Mouse (Mus musculus): ENCODE results near the gene Sec24b.

The Sec24b gene

DNA sequence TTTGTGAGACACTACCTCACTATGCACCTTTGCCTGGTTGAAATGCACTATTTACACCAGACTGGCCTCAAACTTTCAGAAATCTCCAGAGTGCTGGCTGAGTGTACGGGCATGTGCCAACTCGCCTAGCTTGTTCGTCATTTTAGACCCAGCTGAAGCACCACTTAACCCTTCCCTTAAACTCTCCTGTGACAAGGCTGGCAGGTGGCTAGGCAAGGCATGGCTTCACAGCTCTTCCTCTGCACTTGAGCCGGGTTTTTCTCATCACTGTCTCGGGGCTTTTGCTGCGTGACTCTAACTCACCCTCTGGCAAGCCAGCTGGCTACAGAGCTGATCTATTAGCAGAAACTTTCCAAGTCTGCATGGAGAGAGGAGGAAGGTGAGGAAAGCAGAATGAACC is 6.8 kb downstream of the Sec24b start:
- DNase-seq: no peak

DNA sequence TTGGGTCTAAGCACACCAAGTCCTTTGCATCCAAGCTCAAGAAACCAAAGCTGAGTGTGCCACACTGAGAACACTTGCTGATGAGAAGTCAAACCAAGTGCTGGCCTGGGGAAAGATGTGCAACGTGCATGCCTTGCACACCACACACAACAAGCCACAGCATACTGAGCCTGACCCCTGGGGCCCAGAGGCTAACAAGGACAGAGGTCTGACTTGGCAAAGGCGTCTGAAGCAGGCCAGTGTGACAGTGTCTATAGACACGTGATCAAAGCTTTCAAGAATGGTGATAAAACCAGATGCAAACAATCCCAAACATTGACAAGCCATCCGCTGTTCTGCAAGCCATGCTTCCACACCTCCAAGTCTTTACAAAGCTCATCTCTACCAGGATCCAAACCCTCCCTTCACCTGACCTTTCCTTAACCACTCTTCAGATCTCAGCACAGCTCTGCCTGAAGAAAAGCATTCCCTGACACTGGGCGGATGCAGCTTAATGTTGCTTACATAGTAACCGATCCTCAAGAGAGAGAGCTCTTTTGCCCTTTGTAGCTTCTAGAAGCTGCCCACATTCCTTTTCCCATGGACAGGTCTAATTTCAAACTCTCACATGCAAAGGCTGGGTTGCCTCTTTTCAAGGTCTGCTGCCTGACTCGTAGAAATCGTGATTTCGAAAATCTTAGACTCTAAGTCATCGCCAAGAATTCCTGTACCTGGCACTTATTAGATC is 7.8 kb downstream of the Sec24b start:
- no peak for DNase-seq

DNA sequence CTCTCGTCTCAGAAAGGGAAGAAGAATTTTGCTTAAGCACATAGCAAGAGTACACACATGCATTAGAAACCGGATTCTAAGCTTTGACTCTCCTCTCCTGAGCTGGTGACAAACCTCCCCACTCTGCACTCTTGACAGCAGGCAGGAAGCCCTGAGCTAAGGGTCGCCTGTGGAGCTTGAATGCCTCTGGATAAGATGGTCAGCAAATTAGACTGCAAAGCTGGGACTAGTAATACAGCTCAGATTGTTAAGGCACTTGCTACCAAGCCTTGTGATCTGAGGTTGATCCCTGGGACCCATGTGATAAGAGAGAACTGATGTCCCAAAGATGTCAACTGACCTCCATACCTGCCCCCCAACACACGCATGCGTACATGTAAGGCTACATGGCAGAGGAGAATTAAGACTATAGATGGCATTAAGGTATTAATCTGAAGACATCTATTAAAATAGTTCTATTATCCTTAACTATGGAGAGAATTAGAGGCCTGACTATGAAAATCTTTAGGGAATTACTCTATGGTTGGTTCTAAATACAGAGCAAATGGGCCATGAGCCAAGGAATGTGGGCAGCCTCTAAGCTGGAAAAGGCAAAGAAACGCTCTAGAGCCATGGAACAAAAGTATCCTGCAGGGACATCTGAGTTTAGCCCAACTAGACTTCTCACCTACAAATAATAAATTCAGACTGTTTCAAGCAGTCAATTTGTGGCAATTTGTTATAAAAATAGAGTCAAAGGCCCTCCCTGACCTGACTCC is 8.6 kb downstream of the Sec24b start:
- DNase-seq: no peak

DNA sequence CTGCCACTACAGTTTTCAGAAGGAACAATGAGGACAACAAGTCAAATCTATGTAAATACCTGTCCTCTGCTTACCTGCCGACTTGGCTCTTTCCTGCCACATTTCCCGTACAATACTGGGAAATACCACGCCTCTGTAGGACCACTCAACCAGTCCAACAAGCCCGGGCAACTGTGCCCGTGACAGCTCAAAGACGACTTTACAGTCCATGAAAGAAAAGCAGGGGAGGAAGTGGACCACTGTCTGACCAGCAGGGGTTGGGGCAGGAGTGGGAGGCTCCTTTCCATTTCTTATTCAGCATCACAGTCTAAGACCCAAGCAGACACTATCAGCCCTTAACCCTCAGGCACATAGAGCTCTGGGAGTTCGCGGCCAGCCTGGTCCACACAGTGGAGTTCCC is 9.2 kb downstream of the Sec24b start:
- DNase-seq: no peak

DNA sequence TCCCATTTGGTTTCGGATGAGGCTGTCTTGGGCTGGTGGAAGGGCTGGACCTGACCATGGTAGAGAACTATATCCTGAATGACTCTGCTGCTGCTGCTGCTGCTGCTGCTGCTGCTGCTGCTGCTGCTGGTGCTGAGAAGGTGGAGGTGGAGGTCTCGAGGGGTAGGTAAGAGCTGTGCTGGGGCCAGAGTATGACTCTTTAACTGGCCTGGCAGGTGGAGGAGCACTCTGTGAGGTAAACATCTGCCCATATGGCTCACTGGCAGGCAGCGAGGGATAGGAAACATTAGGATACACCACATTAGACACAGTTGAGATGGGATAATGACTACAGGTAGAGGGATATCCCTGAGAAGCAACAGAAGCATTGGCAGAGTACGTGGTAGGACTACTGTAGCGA is 20.6 kb downstream of the Sec24b start:
- DNase-seq: no peak

DNA sequence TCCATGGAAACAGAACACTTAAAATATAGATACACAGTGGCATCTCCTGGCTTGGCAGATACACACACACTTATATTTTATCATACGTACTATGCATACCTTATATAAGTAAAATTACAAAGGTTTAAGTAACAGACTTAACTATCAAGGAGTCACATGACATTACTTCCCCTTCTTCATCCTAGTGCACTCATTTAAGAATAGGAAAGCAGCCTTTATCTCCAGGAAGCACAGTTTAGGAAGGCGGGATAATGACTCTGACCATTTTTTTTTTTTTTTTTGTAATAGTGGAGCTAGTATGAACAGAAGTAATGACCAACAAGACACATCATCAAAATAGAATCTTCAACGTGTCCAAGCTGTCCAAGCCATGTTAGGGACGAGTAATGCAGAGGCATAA is 21.3 kb downstream of the Sec24b start:
- no peak for DNase-seq

DNA sequence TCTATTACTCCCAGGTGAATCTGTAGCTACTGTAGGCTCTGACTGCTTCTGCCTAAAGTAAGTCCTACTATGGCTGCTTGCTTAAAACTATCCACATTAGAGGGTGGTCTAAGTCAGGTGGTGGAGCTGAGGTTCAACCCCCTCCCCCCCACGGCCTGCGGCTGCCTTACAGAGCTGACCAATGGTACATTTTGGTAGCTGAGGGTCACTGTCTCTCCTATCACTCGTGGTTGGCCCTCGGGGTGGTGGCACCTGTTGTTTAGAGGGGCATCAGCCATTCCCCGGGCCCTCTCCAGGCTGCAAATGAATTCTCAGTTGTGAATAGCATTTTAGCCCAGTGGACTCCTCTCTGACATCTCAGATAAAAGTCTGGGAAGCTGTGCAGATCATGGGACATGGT is 32.6 kb downstream of the Sec24b start:
- no peak for DNase-seq

DNA sequence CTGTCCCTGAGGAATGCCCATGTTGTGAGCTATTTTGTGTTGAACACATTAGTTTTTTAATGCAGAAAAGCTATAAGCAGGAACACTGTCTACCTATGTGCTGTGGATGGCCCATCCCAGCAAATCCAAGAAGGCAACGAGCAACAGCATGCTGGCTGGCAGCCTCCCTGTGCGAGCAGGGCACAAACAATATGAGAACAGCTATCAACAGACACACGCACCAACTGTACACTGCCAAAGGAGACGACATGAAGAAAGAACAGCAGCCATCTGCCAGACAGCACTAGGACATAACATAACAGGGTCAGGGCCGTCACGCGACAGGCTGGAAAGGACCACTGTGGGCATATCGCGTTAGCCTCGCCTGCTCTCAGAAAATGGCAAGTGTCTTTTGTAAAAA is 35.2 kb downstream of the Sec24b start:
- DNase-seq: no peak

DNA sequence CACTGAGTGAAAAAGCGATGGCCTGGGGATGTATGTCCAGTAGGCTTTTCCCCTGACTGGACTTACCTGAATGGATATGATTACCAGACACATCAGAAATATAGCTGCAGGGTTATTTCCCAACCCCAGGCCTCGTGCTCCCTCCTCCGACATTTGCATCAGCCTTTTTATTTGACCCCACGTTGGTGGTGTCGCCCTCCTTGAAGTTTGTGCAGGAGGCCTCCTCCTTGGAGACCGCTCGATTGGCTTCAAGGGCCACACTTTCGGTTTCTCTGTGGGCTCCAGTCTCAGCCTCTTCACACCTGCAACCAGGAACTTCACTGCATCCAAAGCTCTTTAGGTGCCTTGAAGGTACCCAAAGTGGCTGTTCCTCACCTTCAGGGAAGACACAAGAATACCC is 35.8 kb downstream of the Sec24b start:
- DNase-seq: no peak

DNA sequence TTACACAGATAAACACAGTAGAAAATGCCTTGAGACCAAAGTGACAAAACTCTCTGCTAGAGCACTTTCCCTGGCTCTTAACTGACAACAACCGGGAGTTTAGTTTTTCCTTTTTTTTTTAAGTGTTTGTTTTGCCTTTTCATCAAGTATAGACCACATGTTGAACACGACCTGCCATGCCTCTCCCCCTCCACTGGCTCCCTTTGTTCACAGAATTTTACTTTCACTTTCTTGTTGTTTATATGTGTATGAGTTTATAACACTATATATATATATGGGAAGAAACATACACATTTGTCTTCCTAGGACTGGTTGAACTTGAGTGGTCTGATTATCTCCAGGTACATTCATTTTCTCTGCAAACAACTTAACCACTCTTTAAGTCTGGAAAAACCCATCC is 48.4 kb downstream of the Sec24b start:
- no peak for DNase-seq

DNA sequence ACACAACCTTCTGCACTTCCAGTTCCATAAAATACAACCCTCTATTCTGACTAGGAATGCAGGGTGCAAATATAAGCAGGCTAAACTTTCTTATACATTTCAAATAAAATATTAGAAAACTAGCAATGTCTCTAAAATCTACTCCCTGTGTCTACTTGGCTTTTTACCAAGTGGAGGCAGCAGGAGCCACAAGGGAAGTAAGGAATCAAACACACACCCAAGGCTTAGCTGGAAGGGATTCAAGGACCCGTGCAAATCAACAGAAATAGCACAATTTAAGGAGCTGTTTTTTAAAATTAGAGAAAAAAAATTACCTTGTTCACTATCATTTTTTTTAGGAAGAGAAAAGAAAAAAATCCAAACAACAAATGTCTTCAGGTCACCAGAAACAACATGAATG is 50.1 kb downstream of the Sec24b start:
- DNase-seq: no peak

DNA sequence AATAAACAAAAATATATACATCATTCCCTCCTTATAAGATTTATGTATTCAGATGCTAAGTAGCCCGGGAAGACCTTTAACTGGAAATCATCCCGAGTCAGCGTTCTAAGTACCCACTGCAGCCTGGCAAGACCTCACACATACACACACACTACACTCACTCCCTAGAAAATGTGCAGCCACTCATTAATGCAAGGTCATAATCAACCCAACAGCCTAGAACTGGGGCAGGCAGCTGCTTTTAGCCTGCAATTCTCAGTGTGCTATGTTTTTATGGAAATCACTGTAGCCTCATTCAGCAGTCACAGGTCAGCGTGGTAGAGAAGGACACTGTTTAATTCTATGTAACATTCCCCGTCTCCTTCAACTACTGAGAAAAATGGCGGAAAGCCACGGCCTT is 55.2 kb downstream of the Sec24b start:
- DNase-seq: no peak

DNA sequence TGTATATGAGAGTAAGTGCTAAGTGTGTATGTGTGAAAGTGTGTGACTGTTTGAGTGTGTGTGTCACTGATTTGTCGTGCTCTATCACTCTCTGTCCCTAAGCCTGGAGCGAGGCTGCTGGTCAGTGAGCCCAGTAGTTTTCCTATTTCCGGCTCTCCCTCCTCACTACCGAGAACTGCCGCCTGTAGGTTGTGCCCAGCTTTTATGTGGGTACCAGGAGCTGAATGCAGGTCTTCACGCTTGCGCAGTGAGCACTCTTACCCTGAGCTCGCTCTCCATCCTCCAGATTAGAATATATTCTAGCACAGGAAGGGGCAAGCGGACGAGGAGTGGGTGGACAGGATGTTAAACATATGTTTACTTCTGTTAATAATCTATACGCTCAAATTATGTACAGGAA is 60.4 kb downstream of the Sec24b start:
- DNase-seq: no peak

DNA sequence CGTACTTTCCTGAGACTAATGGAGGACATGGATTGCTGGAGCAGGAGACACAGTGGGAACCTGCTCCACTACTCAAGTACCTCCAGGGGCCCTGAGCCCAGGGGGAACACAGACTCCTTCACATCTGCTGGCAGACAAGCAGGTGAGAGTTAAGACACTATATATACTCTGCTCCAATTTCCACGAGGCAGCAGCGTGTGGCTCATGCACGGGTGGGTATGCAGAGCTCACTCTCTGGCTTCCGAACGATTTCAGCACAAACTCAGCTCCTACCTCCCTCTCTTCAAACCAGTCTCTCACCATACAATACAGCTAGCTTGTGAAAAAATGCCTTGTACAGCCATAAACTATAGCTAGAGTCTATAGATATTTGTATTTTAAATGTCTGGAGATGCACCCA is 62.8 kb downstream of the Sec24b start:
- DNase-seq: no peak

DNA sequence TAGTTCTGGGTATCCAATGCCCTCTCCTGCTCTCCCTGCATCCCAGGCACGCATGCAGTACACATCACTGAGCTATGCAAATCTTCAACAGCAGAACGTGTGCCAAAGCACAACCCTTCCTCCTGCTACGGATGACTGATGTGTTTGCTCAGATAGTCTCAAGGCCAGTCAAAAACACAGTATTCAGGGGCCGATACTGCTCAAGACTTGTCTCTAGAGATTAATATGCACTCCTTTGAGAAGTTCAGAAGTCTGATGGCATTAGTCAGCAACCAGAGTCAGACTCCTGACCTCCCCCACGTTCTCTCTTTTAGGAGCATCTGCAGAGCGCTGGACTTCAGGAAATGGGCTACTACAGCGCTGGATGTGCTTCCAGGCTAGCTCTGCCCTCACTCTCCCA is 63.4 kb downstream of the Sec24b start:
- DNase-seq: no peak

DNA sequence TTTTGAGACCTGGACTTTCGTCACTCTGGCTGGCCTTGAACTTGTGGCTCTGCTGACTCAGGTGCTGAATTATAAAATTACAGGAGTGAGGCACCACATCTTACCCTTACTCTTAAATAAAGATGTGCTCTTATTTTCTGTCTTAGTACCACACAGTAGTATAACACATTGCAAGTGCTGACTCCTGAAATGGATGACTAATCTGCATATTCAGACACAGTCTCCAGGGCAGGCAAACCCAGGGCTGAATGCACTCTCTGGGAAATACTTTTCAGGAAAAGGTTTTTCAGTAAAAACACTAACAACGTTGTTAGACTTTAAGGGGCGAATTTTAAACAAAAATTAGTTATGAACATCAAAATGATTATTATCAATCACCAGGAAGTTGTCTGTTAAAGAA is 64.0 kb downstream of the Sec24b start:
- no peak for DNase-seq

DNA sequence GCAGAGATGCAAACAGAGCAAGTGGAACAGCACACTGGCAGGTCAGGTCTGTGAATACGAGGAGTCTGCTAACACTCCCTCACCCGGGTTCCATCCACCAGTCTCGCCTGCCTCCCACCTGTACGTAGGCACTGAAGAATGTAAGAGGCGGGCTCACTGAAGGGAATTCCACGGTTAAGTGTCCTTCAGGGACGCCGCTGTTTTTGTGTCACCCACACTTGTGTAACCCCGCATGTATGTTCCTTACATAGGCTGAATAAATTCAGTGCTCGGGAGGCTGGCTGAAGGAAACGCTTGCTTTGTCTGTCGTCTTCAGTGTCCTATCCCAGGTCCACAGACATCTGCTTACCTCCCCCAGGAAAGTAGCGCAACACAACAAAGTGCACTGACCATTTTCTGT is 74.1 kb downstream of the Sec24b start:
- no peak for DNase-seq

DNA sequence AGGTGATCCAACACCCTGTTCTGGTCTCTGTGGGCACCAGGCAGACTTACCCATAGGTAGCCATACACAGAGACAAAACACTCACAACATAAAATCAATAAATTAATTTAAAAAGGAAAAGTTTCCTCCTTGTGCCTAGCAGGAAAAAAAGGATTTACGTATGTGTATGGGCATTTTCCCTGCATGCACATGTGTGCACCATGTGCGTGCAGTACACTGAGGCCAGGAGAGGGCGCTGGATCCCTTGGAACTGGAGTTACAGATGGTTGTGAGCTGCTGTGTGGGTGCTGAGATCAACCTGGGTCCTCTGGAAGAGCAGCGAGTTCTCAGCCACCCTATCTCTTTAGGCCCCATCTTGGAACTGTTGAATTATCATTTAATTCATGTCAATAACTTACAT is 76.0 kb downstream of the Sec24b start:
- DNase-seq: peak; percentile 5 to 7

DNA sequence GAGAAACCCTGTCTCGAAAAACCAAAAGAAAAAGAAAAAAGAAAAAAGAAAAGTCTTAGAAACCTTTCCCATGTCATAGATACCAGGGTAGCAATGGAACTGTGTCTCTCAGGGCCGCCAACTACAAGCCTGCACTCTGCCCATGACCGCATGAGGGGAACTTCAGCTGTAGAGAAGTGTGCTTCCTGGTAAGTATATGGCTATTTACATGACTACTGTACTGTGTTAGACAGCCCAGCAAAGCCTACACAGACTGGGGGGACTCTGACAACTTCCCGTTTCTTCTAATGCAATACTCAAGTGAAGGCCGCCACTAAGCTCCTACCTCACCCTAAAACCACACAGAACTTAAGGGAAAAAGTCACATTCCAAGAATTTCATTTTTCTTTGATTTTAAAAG is 76.6 kb downstream of the Sec24b start:
- no peak for DNase-seq

DNA sequence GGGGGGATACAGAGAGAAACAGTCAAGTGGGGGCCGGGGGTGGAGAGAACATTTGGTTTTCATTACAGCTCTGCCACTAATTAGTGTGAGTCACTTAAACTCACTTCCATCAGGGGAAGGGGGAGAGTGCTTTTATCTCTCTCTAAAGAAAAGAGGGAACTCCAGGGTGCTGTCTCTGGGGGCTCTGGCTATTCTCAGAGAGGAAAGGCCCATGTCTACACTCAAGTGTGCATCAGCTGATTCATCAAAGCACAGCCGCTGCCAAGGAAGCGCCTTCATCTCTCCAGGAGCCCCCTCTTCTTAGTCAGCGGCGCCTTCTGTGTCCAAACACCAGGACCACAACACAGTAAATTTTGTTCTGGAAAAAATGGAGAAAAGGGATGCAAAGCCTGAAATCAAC is 79.1 kb downstream of the Sec24b start:
- no peak for DNase-seq

DNA sequence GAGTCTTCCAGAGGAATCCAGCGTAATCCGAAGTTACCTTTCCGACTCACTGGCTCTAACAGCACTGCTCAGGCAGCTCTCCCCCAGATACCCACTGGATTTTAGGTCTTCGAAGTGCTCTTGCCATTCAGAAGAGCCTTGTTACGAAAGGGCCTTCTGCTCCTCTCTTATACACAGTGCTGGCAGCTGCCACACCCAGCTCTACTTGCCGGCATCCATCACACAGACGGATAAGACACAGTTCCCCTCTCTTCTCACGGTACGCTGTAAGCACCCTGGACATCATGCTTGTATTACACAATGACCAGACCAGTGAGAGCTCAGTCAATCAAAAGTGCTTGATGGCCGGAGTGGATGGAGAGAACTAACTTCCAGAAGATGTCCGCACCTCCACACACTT is 79.6 kb downstream of the Sec24b start:
- DNase-seq: no peak

DNA sequence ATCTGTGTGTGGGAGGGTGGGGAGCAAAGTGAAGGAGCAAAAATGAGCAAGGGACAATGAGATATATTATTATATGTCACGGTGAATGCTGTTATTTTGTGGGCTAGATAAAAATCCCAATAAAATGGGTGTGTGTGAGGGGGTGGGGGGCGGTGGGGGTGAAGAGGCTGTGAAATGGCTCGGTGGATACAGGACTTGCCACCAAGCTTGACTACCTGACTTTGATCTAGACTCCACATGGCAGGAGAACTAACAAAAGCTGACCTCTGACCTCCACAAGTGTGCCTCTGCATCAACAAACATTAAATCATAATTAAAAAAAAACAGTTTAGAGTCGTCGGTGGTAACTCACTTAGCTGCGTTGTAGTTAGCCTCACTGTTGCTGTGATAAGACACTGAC is 81.8 kb downstream of the Sec24b start:
- DNase-seq: no peak

DNA sequence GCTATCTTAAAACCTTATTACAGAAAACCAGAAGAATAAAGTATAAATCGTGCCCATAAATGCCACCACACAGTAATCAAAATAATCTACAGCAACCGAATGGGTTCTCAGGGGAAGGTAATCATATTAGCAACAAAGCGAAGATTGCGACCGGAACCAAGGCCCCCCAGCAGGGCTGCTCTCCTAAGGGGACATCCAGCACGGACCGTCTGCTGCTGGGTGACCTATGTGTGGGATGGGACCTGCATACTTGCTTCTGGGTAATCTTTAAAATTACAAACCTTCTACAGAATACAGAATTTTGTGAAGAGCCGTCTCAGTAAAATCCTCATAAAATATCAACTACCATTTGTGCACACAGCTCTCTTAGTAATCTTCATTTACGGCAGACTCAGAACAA is 82.6 kb downstream of the Sec24b start:
- DNase-seq: no peak

DNA sequence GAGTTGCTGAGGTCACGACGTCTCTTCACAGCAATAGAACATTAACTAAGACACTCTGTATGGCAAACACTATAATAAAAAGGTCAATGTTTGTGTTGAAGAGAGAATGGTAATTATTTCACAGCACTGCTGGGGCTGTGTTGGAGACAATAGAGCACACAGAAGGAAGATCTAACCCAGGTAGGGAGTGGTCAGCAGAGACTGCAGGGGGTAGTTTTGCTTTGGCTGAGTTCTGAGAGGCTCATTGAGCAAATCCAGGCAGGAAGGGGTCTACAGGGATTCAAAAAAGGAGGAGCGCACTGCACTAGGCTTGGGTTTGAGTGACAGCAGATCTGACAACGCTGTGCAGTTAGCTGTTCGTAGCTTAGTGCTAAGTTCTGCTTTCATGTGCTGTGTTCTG is 85.0 kb downstream of the Sec24b start:
- DNase-seq: no peak

Data from B cell, adult 2 months (primary cell).